Mouse (Mus musculus) myocyte (in vitro differentiated cells): ENCODE measurements around the gene Rtn2. TPM values are rescaled to one million over a fixed set of nuclear protein-coding genes. Genes with fewer than 3 reads are reported as not detected.

Experiments
- H3K27me3 ChIP-seq: one replicate; pipeline ENCODE4 v1.6.1; 2011; ENCODE audit not compliant: control insufficient read depth, insufficient read depth, insufficient read length
- H3K36me3 ChIP-seq: one replicate; pipeline ENCODE4 v1.6.1; 2011; ENCODE audit not compliant: control insufficient read depth, insufficient read depth
- H3K4me2 ChIP-seq: one replicate; pipeline ENCODE4 v1.6.1; 2011; ENCODE audit warnings: low read depth, control low read depth
- H3K4me3 ChIP-seq: one replicate; pipeline ENCODE4 v1.5.1; 2011; ENCODE audit warnings: mild to moderate bottlenecking, control low read depth, moderate library complexity
- H3K79me2 ChIP-seq: one replicate; pipeline ENCODE4 v1.6.1; 2011; ENCODE audit not compliant: control insufficient read depth, insufficient read depth
- H3ac ChIP-seq: one replicate; pipeline ENCODE4 v1.6.1; 2011; ENCODE audit not compliant: control insufficient read depth, insufficient read length
- CEBPB ChIP-seq: IDR thresholded peaks from 2 replicates; pipeline ENCODE4 v1.6.1; 2011; ENCODE audit warnings: mild to moderate bottlenecking, moderate library complexity; ENCODE audit not compliant: poor library complexity, insufficient read depth, severe bottlenecking
- E2F4 ChIP-seq: IDR thresholded peaks from one replicate; pipeline ENCODE4 v1.6.1; 2011; ENCODE audit warnings: mild to moderate bottlenecking, control low read depth, moderate library complexity; ENCODE audit not compliant: insufficient read depth
- MAX ChIP-seq: IDR thresholded peaks from one replicate; pipeline ENCODE4 v1.6.1; 2011; ENCODE audit warnings: low read depth, mild to moderate bottlenecking, control low read depth
- MYOD1 ChIP-seq, 3 experiments: IDR thresholded peaks; one replicate each; pipeline ENCODE4 v1.6.1; 2011; ENCODE audit warnings: control low read depth in 2 of 3, low read depth in 2 of 3, mild to moderate bottlenecking in 2 of 3, moderate library complexity in 1 of 3; ENCODE audit not compliant: insufficient read length in 2 of 3, control insufficient read depth in 1 of 3
- MYOG ChIP-seq, 3 experiments: IDR thresholded peaks; one replicate each; pipeline ENCODE4 v1.6.1; 2011; ENCODE audit warnings: control low read depth in 2 of 3, low read depth in 2 of 3, mild to moderate bottlenecking in 2 of 3; ENCODE audit not compliant: insufficient read length in 2 of 3, control insufficient read depth in 1 of 3, insufficient read depth in 1 of 3
- POLR2A ChIP-seq: IDR thresholded peaks from one replicate; pipeline ENCODE4 v1.6.1; 2011; ENCODE audit warnings: low read depth, mild to moderate bottlenecking, control low read depth, moderate library complexity; ENCODE audit not compliant: insufficient read length
- POLR2AphosphoS2 ChIP-seq: IDR thresholded peaks from one replicate; pipeline ENCODE4 v1.6.1; 2011; ENCODE audit warnings: low read depth, control low read depth; ENCODE audit not compliant: insufficient read length
- REST ChIP-seq: IDR thresholded peaks from one replicate; pipeline ENCODE4 v1.6.1; 2011; ENCODE audit warnings: mild to moderate bottlenecking, control low read depth, moderate library complexity; ENCODE audit not compliant: insufficient read depth, insufficient read length
- SRF ChIP-seq: IDR thresholded peaks from one replicate; pipeline ENCODE4 v1.6.1; 2011; ENCODE audit warnings: low read depth; ENCODE audit not compliant: control insufficient read depth, insufficient read length
- TCF12 ChIP-seq: IDR thresholded peaks from one replicate; pipeline ENCODE4 v1.6.1; 2011; ENCODE audit warnings: mild to moderate bottlenecking, control low read depth; ENCODE audit not compliant: poor library complexity, insufficient read depth, severe bottlenecking
- TCF3 ChIP-seq: IDR thresholded peaks from one replicate; pipeline ENCODE4 v1.6.1; 2011; ENCODE audit warnings: low read depth, control low read depth; ENCODE audit not compliant: insufficient read length
- USF1 ChIP-seq: IDR thresholded peaks from one replicate; pipeline ENCODE4 v1.6.1; 2011; ENCODE audit warnings: low read depth, mild to moderate bottlenecking, control low read depth, moderate library complexity
- polyA plus RNA-seq: library from polyadenylated mRNA; unstranded; fragments of >200 nt; fragmentation: generic; extraction: Trizol; gene quantifications from one replicate; pipeline ENCODE4 v1.2.1, GENCODE M21; 2012; ENCODE audit warnings: missing spikeins

Rtn2 gene
- 340 TPM for polyA plus RNA-seq

GRCm38 (mm10) chr7:19282385-19282784, at the start of gene Rtn2:
Gene Rtn2, plus strand, starts transcription at chr7:19282624.
- Histone ChIP-seq H3K27me3 (peaks cover 12% of the 10 kb centered on the region), H3K4me2 (peak within 1 kb of the TSS; percentile 69), H3K4me3 (peak within 1 kb of the TSS; percentile 7), H3ac (no peak within 1 kb of the TSS), H3K36me3 (no peaks in the 10 kb centered on the region), H3K79me2 (no peaks in the 10 kb centered on the region)
- TF ChIP-seq MAX, result no peak
- no peak for TF ChIP-seq CEBPB
- TF ChIP-seq TCF12, result no peak
- no peak for TF ChIP-seq REST
- TF ChIP-seq SRF, result no peak
- no peak for TF ChIP-seq E2F4

DNA sequence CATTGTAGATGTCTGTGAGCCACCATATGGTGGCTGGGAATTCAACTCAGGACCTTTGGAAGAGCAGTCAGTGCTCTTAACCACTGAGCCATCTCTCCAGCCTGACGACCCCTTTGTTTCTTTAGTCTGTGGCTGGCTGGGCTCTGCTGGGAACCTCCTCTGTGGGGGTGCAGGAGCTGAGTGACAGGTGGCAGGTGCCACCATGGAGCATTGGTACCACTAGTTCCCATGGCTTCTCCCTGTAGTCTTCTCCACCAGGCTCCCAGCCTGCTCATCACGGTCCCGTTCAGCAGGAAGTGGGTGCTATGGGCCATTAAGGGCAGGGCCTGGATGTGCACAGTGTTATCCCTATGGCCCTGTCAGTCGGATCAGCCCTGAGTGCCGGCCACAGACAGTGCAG, 47.8 kb upstream of the Rtn2 start:
- no peaks in the 10 kb centered on the region for H3K36me3 ChIP-seq
- no peak overlapping the region for H3K4me3 ChIP-seq
- H3ac ChIP-seq, result no peak overlapping the region
- no peak overlapping the region for H3K4me2 ChIP-seq
- H3K27me3 ChIP-seq, result no peaks in the 10 kb centered on the region
- TF ChIP-seq TCF3, result peak; percentile 47
- no peak for TF ChIP-seq SRF
- TF ChIP-seq TCF12, result no peak
- TF ChIP-seq MYOG (IDR thresholded peaks at IDR 0.05; ENCODE audit: control insufficient read depth in 1 of 3, insufficient read depth in 1 of 3, insufficient read length in 2 of 3, low read depth in 2 of 3), result peak in 1 of 3 experiments; percentile 47
- no peak for TF ChIP-seq CEBPB
- no peak for TF ChIP-seq POLR2A
- TF ChIP-seq MYOD1 (IDR thresholded peaks at IDR 0.05; ENCODE audit: control insufficient read depth in 1 of 3, insufficient read length in 2 of 3, low read depth in 2 of 3), result peak; percentile 33 to 97 (median 94)
- no peak for TF ChIP-seq USF1
- TF ChIP-seq POLR2AphosphoS2, result no peak
- no peak for TF ChIP-seq MAX
- peaks cover 66% of the 10 kb centered on the region for H3K79me2 ChIP-seq

DNA sequence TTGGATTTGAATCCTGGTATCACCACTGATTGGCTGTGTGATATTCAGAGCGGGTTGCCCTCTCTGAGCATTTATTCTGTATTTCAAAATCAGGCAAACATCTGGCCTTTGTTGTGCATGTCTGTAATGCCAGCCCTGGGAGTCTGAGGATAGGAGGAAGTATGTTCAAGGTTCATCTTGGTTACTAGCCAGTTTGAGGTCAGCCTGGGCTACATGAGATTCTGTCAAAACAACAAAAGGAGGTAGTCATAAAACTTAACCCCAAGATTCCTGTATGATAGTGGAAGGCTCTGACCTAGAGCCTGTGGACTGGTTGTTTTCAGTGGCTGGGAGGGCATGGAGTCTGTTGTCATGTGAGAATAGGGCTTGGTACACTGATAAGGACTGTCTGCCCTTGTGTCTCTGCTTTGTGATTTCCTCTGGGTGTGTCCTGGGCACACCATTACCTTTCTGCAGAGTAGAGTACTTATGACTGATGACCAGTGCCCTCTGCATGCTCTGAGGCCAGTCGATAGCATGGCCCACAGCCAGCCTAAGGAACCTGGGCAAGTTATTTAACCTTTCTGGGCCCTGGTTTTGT, 47.2 kb upstream of the Rtn2 start:
- no peaks in the 10 kb centered on the region for H3K36me3 ChIP-seq
- H3K27me3 ChIP-seq, result no peaks in the 10 kb centered on the region
- no peak for TF ChIP-seq MYOD1 (IDR thresholded peaks at IDR 0.05; ENCODE audit: control insufficient read depth in 1 of 3, insufficient read length in 2 of 3, low read depth in 2 of 3)
- no peak for TF ChIP-seq TCF3
- no peak for TF ChIP-seq MAX
- no peak for TF ChIP-seq REST
- TF ChIP-seq POLR2A, result no peak
- no peak for TF ChIP-seq USF1
- TF ChIP-seq POLR2AphosphoS2, result no peak
- TF ChIP-seq MYOG (IDR thresholded peaks at IDR 0.05; ENCODE audit: control insufficient read depth in 1 of 3, insufficient read depth in 1 of 3, insufficient read length in 2 of 3, low read depth in 2 of 3), result no peak
- no peak for TF ChIP-seq TCF12
- no peak overlapping the region for H3ac ChIP-seq
- no peak overlapping the region for H3K4me3 ChIP-seq
- H3K79me2 ChIP-seq, result peaks cover 61% of the 10 kb centered on the region
- H3K4me2 ChIP-seq, result no peak overlapping the region

DNA sequence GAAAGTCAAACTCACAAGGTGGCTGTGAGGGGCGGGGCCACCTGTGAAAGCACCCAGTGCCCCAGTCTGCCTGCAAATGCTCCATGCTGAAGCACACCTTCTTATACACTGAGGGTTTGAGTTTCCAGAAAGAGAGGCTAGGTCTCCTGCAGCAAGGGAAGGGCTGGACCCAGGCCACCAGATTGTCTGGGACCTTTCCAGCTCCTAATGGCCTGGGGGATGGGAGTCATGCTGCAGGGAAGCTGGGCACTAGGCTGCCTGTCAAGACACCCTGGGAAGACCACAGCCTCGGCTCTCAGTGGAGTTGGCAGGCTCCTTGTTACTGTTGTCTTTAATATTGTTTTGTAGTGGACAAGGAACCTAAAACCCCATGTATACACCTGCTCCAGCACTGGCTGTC, 46.0 kb upstream of the Rtn2 start:
- no peaks in the 10 kb centered on the region for H3K27me3 ChIP-seq
- H3K4me2 ChIP-seq, result no peak overlapping the region
- TF ChIP-seq TCF3 (no peak), E2F4 (no peak), MYOG (IDR thresholded peaks at IDR 0.05; ENCODE audit: control insufficient read depth in 1 of 3, insufficient read depth in 1 of 3, insufficient read length in 2 of 3, low read depth in 2 of 3) (no peak), POLR2A (no peak), POLR2AphosphoS2 (no peak), SRF (no peak), MYOD1 (IDR thresholded peaks at IDR 0.05; ENCODE audit: control insufficient read depth in 1 of 3, insufficient read length in 2 of 3, low read depth in 2 of 3) (no peak), MAX (no peak), CEBPB (no peak), USF1 (no peak), REST (no peak), TCF12 (no peak)
- no peaks in the 10 kb centered on the region for H3K36me3 ChIP-seq
- H3K4me3 ChIP-seq, result no peak overlapping the region
- peaks cover 49% of the 10 kb centered on the region for H3K79me2 ChIP-seq
- no peak overlapping the region for H3ac ChIP-seq

GRCm38 (mm10) chr7:19238344-19238743, 44.1 kb upstream of the Rtn2 start:
- H3K27me3 ChIP-seq, result no peaks in the 10 kb centered on the region
- H3K4me3 ChIP-seq, result no peak overlapping the region
- peaks cover 46% of the 10 kb centered on the region for H3K79me2 ChIP-seq
- H3K4me2 ChIP-seq, result no peak overlapping the region
- H3K36me3 ChIP-seq, result no peaks in the 10 kb centered on the region
- H3ac ChIP-seq, result no peak overlapping the region
- TF ChIP-seq USF1 (no peak), TCF12 (no peak), TCF3 (no peak), POLR2A (no peak), POLR2AphosphoS2 (no peak), MAX (no peak), SRF (no peak), REST (no peak), CEBPB (no peak), E2F4 (no peak), MYOD1 (IDR thresholded peaks at IDR 0.05; ENCODE audit: control insufficient read depth in 1 of 3, insufficient read length in 2 of 3, low read depth in 2 of 3) (no peak), MYOG (IDR thresholded peaks at IDR 0.05; ENCODE audit: control insufficient read depth in 1 of 3, insufficient read depth in 1 of 3, insufficient read length in 2 of 3, low read depth in 2 of 3) (no peak)
